Mouse (Mus musculus) splenic B cell, adult 2 months (primary cell): ENCODE results near the gene Map3k3.
"Not testable (repeated sequence)": the region's sequence is repeated elsewhere in the genome, so short reads cannot be mapped to it uniquely, and the experiment has no call there.

Experiments
- DNase-seq: peaks from one replicate; pipeline ENCODE4 v3.0.0-alpha.2; 2011; ENCODE audit warnings: low read depth, low spot score
- H3K27me3 ChIP-seq: 2 replicates; pipeline ENCODE4 v1.6.1; 2012; ENCODE audit warnings: mild to moderate bottlenecking, low read length, moderate library complexity, mixed read lengths; ENCODE audit not compliant: control insufficient read depth, poor library complexity, insufficient read depth, severe bottlenecking
- H3K36me3 ChIP-seq: 2 replicates; pipeline ENCODE4 v1.6.1; 2012; ENCODE audit warnings: mild to moderate bottlenecking, low read length, moderate library complexity, mixed read lengths; ENCODE audit not compliant: control insufficient read depth, poor library complexity, insufficient read depth, severe bottlenecking

The Map3k3 gene

GRCm38 (mm10) chr11:106124784-106125183 is 40.4 kb downstream of the Map3k3 start:
- Histone ChIP-seq H3K27me3 (no peaks in the 10 kb centered on the region), H3K36me3 (peaks cover 7% of the 10 kb centered on the region)
- no peak for DNase-seq

- Histone ChIP-seq H3K27me3 (no peaks in the 10 kb centered on the region), H3K36me3 (peaks cover 7% of the 10 kb centered on the region)
- DNase-seq = peak; percentile 22
These were observed 41.4 kb downstream of the Map3k3 start for GRCm38 (mm10) chr11:106125827-106126226.

GRCm38 (mm10) chr11:106126727-106127373 is 42.4 kb downstream of the Map3k3 start:
- H3K36me3 ChIP-seq, H3K27me3 ChIP-seq: not testable (repeated sequence)
- peak; percentile 40 for DNase-seq

- Histone ChIP-seq H3K36me3 (peaks cover 3% of the 10 kb centered on the region), H3K27me3 (no peaks in the 10 kb centered on the region)
- DNase-seq = no peak
These were observed 45.1 kb downstream of the Map3k3 start for GRCm38 (mm10) chr11:106129477-106129876.

GRCm38 (mm10) chr11:106132516-106132915 is 48.1 kb downstream of the Map3k3 start:
- H3K27me3 ChIP-seq = no peaks in the 10 kb centered on the region
- peaks cover 2% of the 10 kb centered on the region; the same call in 1 of the 2 replicates for H3K36me3 ChIP-seq
- DNase-seq = no peak

- peaks cover 2% of the 10 kb centered on the region; the same call in 1 of the 2 replicates for H3K36me3 ChIP-seq
- H3K27me3 ChIP-seq = no peaks in the 10 kb centered on the region
- no peak for DNase-seq
These were observed 50.4 kb downstream of the Map3k3 start for GRCm38 (mm10) chr11:106134580-106135528.

- no peak for DNase-seq
- no peaks in the 10 kb centered on the region for H3K27me3 ChIP-seq
- peaks cover 19% of the 10 kb centered on the region for H3K36me3 ChIP-seq
These were observed 66.8 kb downstream of the Map3k3 start for GRCm38 (mm10) chr11:106151219-106151618.

GRCm38 (mm10) chr11:106152132-106152531 is 67.7 kb downstream of the Map3k3 start:
- Histone ChIP-seq H3K27me3 (no peaks in the 10 kb centered on the region), H3K36me3 (peaks cover 21% of the 10 kb centered on the region)
- DNase-seq = no peak

- no peak for DNase-seq
- H3K27me3 ChIP-seq = no peaks in the 10 kb centered on the region
- H3K36me3 ChIP-seq = peaks cover 24% of the 10 kb centered on the region
These were observed 69.7 kb downstream of the Map3k3 start for GRCm38 (mm10) chr11:106154091-106154490.

- no peak for DNase-seq
- Histone ChIP-seq H3K36me3 (peaks cover 21% of the 10 kb centered on the region), H3K27me3 (no peaks in the 10 kb centered on the region)
These were observed 70.4 kb downstream of the Map3k3 start for GRCm38 (mm10) chr11:106154770-106155169.

GRCm38 (mm10) chr11:106155761-106156160 is 71.3 kb downstream of the Map3k3 start:
- H3K36me3 ChIP-seq = peaks cover 21% of the 10 kb centered on the region
- DNase-seq = no peak
- no peaks in the 10 kb centered on the region for H3K27me3 ChIP-seq

GRCm38 (mm10) chr11:106156257-106156656 is 71.8 kb downstream of the Map3k3 start:
- DNase-seq = no peak
- H3K27me3 ChIP-seq = no peaks in the 10 kb centered on the region
- H3K36me3 ChIP-seq = peaks cover 21% of the 10 kb centered on the region

GRCm38 (mm10) chr11:106157154-106157553 is 72.7 kb downstream of the Map3k3 start:
- DNase-seq = no peak
- H3K27me3 ChIP-seq = no peaks in the 10 kb centered on the region
- H3K36me3 ChIP-seq = peaks cover 19% of the 10 kb centered on the region

- peak; percentile 79 for DNase-seq
- Histone ChIP-seq H3K27me3 (no peaks in the 10 kb centered on the region), H3K36me3 (peaks cover 19% of the 10 kb centered on the region)
These were observed 73.9 kb downstream of the Map3k3 start for GRCm38 (mm10) chr11:106158081-106158929.
